Mouse (Mus musculus): ENCODE results near the gene Itgb5.

Gene Itgb5

GRCm38 (mm10) chr16:33879556-33879955, 50.1 kb downstream of the Itgb5 start:
- DNase-seq: no peak

- DNase-seq: no peak
Measured at GRCm38 (mm10) chr16:33880765-33881164, 51.3 kb downstream of the Itgb5 start.

GRCm38 (mm10) chr16:33882540-33882939, 53.1 kb downstream of the Itgb5 start:
- no peak for DNase-seq

DNA sequence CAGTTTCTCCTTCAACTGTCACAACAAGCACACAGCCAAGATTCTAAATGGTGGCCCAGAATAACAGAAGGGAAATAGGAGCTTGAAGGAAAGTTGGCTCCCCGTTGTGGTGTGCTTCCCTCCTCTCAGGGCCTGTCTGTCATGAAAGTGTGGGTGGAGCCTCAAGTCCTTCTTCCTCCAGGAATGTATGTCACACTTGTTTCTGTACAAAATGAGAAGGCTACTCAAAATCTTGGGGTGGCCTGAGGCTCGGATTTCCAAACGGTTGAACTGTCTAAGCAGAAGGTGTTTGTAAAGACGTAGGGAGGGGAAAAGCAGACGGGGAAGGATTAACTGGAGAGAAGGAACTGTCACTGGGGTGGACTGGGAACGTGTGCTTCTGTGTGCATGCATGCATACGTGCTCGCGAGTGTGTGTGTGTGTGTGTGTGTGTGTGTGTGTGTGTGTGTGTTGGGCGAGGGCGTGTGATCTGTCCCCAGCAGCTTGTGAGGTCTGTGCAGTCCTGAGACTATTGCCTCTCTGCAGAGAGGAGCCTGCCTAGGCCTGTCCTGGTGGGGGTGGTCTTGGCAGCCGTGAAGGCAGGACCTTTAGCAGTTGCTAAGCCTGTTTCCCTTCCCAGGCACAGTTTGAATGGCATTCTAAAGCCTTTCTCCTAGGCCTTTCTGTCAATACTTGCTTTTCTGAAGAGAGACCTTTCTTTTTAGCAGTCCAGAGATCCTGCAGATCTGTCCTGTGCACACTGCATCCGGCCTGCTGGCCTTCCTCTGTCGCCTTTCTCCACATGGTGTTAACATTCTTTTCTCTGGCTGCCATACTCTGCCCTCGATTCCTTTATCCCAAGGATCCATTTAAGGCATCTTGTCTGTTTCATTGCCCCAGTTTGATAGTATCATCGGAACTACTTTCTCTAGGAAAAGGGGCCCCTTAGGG, 53.8 kb downstream of the Itgb5 start:
- DNase-seq: peak; percentile 22

DNA sequence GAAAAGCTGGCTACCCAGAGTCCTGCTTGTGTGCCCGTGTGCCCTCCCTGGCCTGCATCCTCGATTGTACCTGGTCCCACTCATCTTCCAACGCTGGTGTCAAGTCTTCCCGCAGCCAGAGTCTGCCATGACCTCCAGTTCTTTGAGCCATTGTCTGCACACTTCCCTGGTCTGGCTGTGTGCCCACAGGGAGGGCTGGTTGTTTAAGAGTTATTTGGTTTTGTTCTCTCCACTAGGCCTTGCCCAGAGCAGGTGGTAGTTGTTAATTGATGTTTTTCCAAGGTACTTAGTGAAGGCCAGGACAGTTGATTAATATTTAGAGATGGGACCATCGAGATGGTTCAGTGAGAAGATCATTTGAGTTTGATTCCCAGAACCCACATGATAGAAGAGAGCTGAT, 54.7 kb downstream of the Itgb5 start:
- DNase-seq: no peak

- no peak for DNase-seq
Measured at GRCm38 (mm10) chr16:33885021-33885471, 55.6 kb downstream of the Itgb5 start.

DNA sequence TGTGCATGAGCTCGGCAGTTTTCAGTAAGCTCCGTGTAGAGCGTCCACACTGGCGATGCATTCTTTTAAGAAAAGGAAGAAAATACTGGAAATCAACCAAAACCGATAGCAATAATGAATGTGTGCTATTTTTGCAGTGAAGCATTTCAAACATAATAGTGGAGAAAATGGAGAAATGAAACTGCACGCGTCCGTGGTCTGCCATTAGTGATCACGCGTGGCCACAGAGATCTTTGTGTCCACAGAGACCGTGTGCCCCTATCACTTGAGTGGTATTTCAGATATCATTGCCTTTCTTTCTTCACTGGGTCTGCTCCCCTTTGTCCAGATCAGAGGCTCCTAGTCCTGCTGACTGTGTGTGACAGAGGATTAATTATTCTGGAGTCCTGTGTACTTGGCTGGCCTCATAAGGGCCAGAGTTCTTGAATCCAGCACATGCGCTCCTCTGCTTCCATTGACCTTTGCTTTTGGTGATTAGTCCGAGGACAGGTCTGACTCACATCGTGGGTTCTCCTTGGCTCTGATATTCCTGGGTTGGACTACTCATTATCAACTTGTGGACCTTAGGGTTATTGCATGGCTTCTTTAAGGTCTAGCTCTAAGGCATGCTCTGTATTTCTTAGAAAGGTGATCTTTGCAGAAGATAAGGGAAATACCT, 56.3 kb downstream of the Itgb5 start:
- no peak for DNase-seq

- no peak for DNase-seq
Measured at GRCm38 (mm10) chr16:33886665-33887064, 57.2 kb downstream of the Itgb5 start.

- DNase-seq: no peak
Measured at GRCm38 (mm10) chr16:33887981-33888380, 58.5 kb downstream of the Itgb5 start.

- DNase-seq: no peak
Measured at GRCm38 (mm10) chr16:33889000-33889607, 59.6 kb downstream of the Itgb5 start.

DNA sequence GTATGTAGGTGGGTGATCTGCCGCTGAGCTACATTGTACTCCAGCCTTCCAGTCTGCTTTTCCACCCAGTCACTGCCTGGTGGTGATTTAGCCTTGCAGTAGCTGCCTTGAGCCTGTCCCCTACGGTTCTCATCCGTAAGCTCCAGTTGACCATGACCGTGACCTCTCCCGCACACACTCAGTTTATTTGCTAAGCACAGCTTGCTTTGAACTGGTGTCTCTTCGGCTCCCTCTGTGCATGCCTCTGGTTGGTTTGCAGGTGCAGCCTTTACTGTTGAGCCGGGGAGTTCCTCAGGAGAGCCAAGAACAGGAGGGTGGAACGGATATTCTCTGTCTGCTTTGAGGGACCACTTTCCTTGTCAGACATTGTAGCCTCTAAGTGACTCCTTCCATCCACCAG, 61.6 kb downstream of the Itgb5 start:
- no peak for DNase-seq

DNA sequence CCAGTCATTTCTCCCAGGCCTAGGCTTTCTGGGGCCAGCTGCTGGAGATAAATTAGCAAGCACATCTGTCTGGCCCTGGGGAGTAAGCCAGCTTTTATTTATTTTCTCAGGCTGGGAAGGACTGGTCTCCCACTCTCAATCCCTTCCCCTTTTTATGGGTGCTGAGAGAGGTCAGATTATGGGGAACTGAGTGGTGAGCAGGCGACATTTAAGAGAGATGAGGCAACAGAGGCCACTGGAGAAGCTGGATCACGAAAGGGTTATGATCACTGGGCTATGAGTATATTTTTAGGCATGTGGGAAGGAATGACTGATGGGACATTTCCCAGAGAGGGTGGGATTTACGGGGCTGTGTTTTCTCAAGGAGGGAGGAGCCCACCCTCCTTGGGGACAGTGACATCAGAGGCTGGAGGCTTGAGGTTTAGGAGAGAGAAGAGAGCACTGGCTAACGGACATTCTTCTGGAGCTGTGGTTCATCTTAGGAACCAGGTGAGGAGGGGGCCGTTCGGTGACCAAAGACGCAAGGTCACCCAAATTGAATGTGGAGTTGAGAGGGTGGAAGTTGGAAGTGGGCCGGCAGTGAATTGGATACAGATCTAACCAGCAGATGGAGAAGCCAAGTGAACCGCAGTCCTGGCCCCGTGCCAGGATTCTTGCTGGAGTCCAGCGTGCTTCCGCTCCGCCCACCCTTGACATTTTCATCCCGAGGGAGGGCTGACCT, 62.3 kb downstream of the Itgb5 start:
- peak; percentile 69 for DNase-seq

- DNase-seq: no peak
Measured at GRCm38 (mm10) chr16:33892539-33892938, 63.1 kb downstream of the Itgb5 start.

DNA sequence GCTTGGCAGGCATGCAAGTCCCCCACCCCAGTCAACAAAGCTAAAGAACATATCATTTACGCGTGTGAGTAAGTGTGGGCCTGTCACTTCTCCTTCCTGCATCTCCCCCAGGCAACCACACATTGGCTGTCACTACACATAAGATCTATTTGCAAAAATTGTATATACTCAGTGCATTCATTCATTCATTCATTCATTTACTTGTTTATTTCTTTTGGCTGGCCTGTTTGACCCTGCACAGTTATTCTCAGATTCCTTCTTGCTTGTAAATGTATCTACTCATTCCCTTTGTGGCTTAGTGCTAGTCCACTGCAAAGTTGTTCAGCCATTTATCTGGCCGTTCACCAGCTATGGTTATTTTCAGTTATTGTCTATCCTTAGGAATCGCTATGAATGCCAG, 64.3 kb downstream of the Itgb5 start:
- DNase-seq: no peak

GRCm38 (mm10) chr16:33894449-33894848, 65.0 kb downstream of the Itgb5 start:
- no peak for DNase-seq

DNA sequence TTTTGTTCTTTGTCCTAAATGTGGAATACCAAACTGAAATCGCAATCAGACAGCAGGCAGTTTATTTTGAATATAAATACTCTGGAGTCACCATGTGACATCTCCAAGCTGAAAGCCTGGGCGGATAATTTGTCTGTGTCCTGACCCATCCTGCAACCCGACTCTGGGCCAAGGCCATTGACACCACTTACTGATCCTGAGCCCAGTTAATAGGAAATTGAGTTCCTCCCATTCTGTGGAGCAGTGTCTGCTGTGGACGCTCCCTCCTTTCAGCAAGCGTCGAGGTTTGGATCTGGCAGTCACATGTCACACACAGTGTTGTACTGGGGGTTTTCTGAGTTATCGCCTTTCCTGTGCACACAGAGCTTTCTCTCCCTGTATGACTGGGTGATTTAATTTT, 66.2 kb downstream of the Itgb5 start:
- no peak for DNase-seq

DNA sequence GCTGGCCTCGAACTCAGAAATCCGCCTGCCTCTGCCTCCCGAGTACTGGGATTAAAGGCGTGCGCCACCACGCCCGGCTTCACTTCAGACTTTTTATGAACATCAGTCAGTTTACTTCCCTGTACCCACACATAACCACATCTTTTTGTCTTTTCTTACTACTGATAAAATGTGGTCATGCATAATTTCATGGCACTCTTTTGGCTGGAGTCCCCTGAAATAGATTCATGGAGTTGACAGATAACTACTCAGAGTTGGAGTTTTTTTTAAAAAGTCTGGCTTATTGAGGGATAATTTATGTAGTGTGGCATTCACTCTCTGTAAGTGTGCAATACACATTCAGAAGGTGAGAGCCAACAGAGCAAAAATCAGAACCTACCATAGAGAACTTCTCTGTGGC, 67.3 kb downstream of the Itgb5 start:
- no peak for DNase-seq

- DNase-seq: no peak
Measured at GRCm38 (mm10) chr16:33903664-33904441, 74.4 kb downstream of the Itgb5 start.

DNA sequence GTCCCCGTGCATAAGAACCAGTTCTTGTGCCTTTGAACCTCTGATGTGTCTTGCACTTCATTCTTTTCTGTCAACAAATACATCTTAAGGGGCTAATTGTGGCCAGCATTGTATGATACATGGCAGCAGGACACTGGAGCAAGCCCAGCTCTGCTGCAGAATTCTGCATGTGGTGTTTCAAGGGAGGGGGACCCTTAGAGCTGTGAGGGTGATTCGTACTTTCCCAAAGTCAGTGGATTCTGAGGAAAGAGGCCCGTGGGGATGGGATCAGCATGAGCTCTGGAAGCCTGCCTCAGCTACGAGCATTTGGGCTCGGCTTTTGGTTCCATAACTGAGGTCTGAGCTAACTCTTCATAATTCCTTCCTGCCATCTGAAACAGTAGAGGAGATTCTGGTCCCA, 75.1 kb downstream of the Itgb5 start:
- DNase-seq: no peak

DNA sequence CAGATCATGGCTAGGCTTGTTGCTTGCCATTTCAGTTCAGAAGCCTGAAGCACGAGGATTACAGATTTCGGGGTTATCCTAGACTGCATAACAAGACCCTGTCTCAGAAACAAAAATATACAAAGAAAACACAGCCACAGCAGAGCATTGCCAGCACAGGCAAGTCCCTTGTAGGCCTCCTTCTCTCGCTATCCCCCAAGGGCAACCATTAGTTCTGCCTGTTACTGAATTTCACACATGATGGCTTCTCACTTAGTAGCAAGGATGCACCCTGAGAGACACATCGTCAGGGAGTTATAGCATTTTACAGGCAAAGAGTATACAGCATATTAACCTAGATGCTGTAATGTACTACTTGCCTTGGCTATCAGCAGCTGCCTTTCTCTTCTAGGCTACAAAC, 78.8 kb downstream of the Itgb5 start:
- DNase-seq: no peak

GRCm38 (mm10) chr16:33914997-33915396, 85.5 kb downstream of the Itgb5 start:
- no peak for DNase-seq
